Mouse (Mus musculus): ENCODE data around the gene Ptprc.

- TF ChIP-seq CTCF (conservative IDR thresholded peaks at IDR 0.05; ENCODE audit: insufficient read depth, insufficient read length, low read depth, low read length) (no peak), POLR2A (IDR thresholded peaks at IDR 0.05; ENCODE audit: low read depth, low read length) (no peak)
Observed at GRCm38 (mm10) chr1:138093219-138093618, 82.3 kb downstream of the Ptprc start.

Measured in kidney, adult 2 months (tissue).